Mouse (Mus musculus): Measurements from ENCODE around the gene Ensa.

- no peak for TF ChIP-seq TAL1 (IDR thresholded peaks at IDR 0.05; ENCODE audit: low read length)
- TF ChIP-seq GATA1 (IDR thresholded peaks at IDR 0.05; ENCODE audit: low read length), result no peak
Measured at GRCm38 (mm10) chr3:95681365-95681764, 56.6 kb downstream of the Ensa start.

Measured in erythroblast, embryonic 14.5 days (primary cell).